Mouse (Mus musculus) cortical plate, adult 2 months (tissue): ENCODE results near the gene Rab44. TPM values are rescaled to one million over a fixed set of nuclear protein-coding genes. Genes with fewer than 3 reads are reported as not detected.

ENCODE experiments used
- H3K27ac ChIP-seq: fragments of 200-500 bp; 2 replicates; pipeline ENCODE4 v1.5.1; 2012; ENCODE audit warnings: low read length, control low read depth, inconsistent platforms; ENCODE audit not compliant: insufficient read depth
- H3K4me1 ChIP-seq: fragments of 200-500 bp; 2 replicates; pipeline ENCODE4 v1.6.1; 2011; ENCODE audit warnings: low read length; ENCODE audit not compliant: control insufficient read depth, insufficient read depth
- H3K4me3 ChIP-seq: fragments of 200-500 bp; 2 replicates; pipeline ENCODE4 v1.5.1; 2011; ENCODE audit warnings: mild to moderate bottlenecking, low read length, control low read depth; ENCODE audit not compliant: insufficient read depth
- CTCF ChIP-seq: fragments of 200-500 bp; IDR thresholded peaks from 2 replicates; pipeline ENCODE4 v1.5.1; 2011; ENCODE audit warnings: mild to moderate bottlenecking, control low read depth, low read length; ENCODE audit not compliant: insufficient read depth; ENCODE audit errors: extremely low read depth
- POLR2A ChIP-seq: fragments of 200-500 bp; IDR thresholded peaks from 2 replicates; pipeline ENCODE4 v1.6.1; 2011; ENCODE audit warnings: mild to moderate bottlenecking, low read length, control low read depth; ENCODE audit not compliant: insufficient read depth; ENCODE audit errors: extremely low read depth
- polyA plus RNA-seq: library from polyadenylated mRNA; depleted of rRNA; stranded (reverse); fragments of >200 nt; gene quantifications from 2 replicates; pipeline ENCODE4 v1.2.3, GENCODE M21; 2012

Rab44 gene
- polyA plus RNA-seq, 1 experiment: 0.19 TPM

DNA sequence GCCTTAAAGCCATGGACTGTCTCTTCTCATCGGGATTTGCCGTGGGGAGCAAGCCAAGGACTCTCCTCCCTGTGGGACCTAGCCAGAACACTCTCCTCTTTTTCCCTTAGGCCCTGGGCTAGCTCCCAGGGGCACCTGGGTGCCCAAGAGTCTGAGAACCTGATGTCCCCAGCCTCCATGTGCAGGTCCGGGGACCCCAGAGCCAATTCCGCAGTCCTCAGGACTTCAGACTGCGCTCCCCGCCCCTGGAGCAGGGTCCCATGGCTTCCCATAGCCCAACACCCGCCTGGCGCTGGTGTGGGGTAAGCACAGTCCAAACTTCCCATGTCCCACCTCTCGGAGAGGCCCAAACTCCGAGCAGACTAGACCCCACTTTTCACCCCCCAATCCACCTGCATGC, 28.7 kb upstream of the Rab44 start:
- no peak overlapping the region for H3K4me3 ChIP-seq
- H3K4me1 ChIP-seq: no peaks in the 10 kb centered on the region
- TF ChIP-seq CTCF (no peak), POLR2A (no peak)
- no peak overlapping the region for H3K27ac ChIP-seq

DNA sequence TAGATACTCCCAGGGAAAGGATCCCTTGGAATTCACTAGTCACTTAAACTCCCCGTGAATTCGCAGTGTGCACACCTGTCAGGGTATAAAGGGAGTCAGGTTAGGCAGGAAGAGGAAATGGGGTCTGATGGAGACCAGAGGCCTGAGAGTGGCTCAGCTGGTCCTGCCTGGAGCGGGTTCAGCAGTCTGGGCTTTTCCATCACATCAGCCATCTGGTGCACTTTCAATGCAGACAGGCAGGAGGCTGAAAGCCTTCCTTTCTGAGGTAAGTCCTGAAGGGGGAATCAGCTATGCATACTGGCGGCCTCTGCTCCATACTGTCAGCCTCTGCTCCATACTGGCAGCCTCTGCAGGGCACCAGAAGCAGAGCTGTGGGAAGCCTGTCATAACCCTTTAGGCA, 27.0 kb upstream of the Rab44 start:
- TF ChIP-seq POLR2A (no peak), CTCF (no peak)
- Histone ChIP-seq H3K4me1 (no peaks in the 10 kb centered on the region), H3K27ac (no peak overlapping the region), H3K4me3 (no peak overlapping the region)

DNA sequence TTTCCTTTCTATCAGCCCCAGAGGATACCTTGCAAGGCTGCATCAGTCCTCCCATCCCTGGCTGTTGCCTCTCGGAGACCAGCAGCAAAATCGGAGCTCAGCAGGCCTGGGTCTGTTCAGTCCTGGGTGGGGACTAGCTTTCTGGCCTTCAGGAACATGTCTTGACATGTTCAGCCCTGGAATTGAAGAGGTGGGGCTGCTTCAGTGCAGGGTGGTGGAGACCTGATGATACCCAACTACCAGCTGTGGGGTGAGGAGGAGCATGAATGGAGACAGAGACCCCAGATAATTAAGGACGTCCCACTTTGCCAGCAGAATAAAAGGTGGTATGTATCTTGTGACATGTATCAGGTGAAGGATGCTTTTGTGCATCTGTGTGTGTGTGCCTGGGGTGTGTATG, 23.2 kb upstream of the Rab44 start, which contains the start of gene Cdkn1a:
TSS of gene Cdkn1a (plus strand) at position 201 of the 400 bp plus-strand sequence.
- no peak for TF ChIP-seq POLR2A
- no peak for TF ChIP-seq CTCF
- Histone ChIP-seq H3K4me1 (no peaks in the 10 kb centered on the region), H3K4me3 (no peak within 1 kb of the TSS)

DNA sequence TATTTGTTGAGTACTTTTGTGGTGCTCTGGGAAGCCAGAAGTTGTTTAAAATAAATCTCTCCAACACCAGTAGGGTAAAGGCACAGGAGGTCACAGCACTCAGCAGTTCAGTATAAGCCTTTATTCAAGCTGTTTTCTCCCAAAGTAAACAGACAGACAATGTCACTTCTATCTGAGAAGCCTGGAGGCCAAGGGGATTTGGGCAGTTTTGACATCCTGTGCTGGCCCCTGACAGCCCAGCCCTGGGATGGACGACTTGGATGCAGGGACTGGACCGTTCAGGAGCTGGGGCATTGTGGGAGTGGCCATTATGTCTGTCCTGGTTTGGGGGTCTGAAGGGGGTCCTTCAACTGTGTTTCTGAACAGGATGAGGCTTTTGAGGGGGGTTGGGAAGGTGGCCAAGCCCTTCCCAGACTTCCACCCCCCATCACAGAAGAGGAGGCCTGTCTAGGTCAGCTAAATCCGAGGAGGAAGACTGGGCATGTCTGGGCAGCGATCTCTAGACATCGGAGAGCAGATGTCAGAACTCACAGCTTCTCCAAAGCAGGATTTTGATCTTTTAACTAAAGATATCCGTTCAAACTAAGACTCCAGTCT, 22.5 kb upstream of the Rab44 start:
- no peaks in the 10 kb centered on the region for H3K4me1 ChIP-seq
- TF ChIP-seq CTCF (no peak), POLR2A (no peak)
- no peak overlapping the region for H3K27ac ChIP-seq
- no peak overlapping the region for H3K4me3 ChIP-seq

More for the DNA sequence above, 23.2 kb upstream of the Rab44 start, which contains the start of gene Cdkn1a:
- H3K27ac ChIP-seq: no peak within 1 kb of the TSS

DNA sequence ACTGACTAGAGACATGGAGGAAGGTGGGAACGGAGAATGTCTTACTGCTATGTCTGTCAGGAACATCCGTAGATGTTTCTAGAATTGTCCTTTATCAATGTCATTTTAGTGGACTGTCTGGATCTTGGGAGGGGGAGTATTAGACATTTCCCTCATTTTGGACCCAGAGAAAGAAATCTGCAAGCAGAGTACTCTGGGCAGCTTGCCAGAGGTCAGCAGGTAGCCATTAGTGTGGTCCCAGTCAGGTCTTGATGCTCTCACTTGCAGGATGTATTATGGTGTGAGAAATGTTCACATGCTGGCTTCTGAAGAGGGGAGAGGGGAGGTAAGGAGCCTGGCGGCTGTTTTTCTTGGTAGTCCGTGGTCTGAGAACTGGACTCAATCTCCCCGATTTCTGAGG, 21.4 kb upstream of the Rab44 start:
- no peak overlapping the region for H3K4me3 ChIP-seq
- H3K4me1 ChIP-seq: no peaks in the 10 kb centered on the region
- TF ChIP-seq CTCF: no peak
- H3K27ac ChIP-seq: no peak overlapping the region

DNA sequence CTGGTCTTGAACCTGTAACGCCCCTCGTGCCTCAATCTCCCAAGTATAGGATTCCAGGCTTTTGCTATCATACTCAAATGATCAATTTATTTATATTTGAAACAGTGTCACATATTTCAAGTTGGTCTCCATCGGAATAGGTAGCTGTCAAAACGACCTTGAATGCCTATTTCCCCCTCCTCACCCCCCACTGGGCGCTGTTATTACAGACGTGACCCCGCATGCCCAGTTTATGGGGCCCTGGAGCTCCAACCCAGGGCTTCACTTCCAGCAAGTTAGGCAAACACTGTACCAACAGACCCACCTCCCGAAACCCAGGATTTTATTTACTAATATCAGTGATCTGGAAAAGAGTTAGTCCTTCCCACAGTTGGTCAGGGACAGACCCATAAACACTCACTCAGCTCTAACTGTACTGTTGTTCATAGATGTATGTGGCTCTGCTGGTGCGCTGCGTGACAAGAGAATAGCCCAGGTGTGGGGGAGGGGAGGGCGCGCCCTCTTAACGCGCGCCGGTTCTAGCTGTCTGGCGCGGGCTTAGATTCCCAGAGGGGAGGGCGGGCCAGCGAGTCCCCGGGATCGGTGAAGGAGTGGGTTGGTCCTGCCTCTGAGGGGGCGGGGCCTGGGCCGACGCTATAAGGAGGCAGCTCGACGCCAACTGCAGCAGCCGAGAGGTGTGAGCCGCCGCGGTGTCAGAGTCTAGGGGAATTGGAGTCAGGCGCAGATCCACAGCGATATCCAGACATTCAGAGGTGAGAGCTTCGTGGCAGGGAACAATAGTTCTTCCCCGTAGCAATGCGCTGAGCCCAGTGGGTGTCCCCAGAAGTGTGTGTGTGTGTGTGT, 20.6 kb upstream of the Rab44 start:
- peak overlapping the region; percentile 43 for H3K4me3 ChIP-seq
- H3K27ac ChIP-seq: no peak overlapping the region
- no peaks in the 10 kb centered on the region for H3K4me1 ChIP-seq
- peak; percentile 94 for TF ChIP-seq POLR2A
- TF ChIP-seq CTCF: no peak

DNA sequence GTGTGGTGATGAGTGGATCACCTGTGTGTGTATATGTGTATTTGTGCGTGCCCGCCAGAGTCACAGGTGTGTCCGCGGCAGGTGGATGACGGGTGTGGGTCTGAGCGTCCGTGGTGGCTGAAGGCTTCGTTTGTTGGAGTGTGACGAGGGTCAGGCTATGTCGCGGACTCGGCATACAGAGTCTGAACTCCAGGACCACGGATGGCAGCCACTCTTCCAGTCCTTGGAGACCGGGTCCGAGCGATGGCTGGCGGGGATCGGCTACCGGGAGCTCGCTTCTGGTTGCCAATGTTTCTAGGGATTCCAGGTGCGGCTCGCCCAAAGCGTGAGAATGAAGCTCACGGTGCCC, 20.0 kb upstream of the Rab44 start:
- peak overlapping the region; percentile 43 for H3K4me3 ChIP-seq
- H3K4me1 ChIP-seq: no peaks in the 10 kb centered on the region
- TF ChIP-seq POLR2A (no peak), CTCF (no peak)
- H3K27ac ChIP-seq: peak overlapping the region; percentile 66; the same call in 1 of the 2 replicates

DNA sequence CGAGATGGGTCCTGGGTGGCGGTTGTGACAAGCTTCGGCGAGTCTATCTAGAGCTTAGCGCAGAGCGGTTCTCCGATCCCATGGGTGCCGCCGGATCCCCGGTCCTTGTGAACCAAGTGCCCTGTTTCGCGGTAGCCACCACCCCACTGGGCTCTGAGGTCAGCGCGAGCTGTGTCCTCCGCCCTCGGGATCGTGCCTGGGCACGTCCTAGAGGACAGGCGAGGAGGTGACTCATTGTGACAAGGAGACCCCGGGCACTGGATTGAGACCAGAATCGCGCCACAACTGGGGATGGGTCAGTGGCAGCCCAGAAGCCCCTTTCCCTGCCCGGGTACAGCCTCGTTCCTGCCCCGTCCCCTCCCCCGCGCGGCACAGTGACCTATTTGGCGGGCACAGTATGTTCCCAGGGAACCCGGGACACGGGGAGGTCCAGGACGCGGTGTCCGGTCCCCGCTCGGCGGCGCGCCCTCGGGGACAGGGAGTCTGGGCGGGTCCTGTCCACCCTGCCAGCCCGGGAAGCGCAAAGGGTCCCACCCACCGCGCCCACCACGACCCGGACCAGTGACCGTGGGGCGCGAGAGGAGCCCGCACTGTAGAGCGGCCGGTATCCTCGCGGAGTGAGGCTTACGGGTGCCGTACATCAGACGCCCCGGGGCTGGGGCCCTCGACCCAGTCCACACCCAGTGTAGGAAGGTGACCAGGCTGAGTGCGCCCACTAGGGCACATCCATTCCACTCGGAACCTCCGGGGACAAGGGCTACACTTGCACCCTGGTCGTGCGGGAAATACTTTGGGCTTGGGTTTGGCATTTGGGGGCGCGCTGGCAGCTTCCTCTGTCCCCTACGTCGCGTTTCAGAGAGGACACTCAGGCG, 19.4 kb upstream of the Rab44 start:
- no peaks in the 10 kb centered on the region for H3K4me1 ChIP-seq
- H3K27ac ChIP-seq: peak overlapping the region; percentile 66
- TF ChIP-seq CTCF: no peak
- TF ChIP-seq POLR2A: no peak
- peak overlapping the region; percentile 43 for H3K4me3 ChIP-seq

DNA sequence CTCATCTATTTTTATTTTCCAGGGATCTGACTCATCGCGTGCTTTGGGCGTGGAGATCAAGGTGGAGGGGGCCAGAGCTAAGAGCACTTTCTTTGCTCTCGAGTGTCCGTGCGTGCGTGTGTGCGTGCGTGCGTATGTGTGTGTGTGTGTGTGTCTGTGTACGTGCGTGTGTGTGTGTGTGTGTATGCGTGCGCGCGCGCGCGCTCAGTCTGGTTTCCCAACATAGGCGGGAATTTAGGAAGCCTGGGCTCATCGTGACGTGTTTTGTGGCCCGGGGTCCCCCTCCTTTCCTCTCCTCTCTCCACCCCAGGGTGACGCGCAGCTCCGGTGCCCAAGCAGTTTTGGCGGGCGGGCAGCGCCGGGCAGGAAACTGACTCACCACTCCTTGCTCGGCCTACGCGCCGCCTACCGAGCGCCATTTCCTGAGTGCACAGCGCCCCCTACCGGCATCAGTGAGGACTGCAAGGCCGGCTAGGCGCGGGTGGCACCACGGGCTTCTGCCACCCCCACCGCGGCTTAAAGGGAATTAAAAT, 18.7 kb upstream of the Rab44 start:
- TF ChIP-seq CTCF: peak; percentile 83
- TF ChIP-seq POLR2A: no peak
- Histone ChIP-seq H3K4me3 (peak overlapping the region; percentile 43), H3K4me1 (no peaks in the 10 kb centered on the region), H3K27ac (peak overlapping the region; percentile 66; the same call in 1 of the 2 replicates)
